Mouse (Mus musculus) hindbrain, embryonic 14.5 days (tissue): ENCODE results near the gene F3. TPM values are rescaled to one million over a fixed set of nuclear protein-coding genes. Genes with fewer than 3 reads are reported as not detected.

ENCODE experiments used
- ATAC-seq: fragments of 200-750 bp; cut with Nextera tagmentation; 2 replicates; pipeline ENCODE4 v1.8.0; 2017; ENCODE audit warnings: moderate number of reproducible peaks, mild to moderate bottlenecking, moderate TSS enrichment, moderate library complexity; ENCODE audit not compliant: low FRiP score
- DNase-seq: peaks from one replicate; pipeline ENCODE4 v3.0.0-alpha.2; 2015; ENCODE audit warnings: low spot score
- H3K27ac ChIP-seq: fragments of 300-500 bp; sonication (generic); 2 replicates; pipeline ENCODE4 v1.5.1; 2014; ENCODE audit warnings: mild to moderate bottlenecking, moderate library complexity
- H3K27me3 ChIP-seq: fragments of 300-500 bp; sonication (generic); 2 replicates; pipeline ENCODE4 v1.6.1; 2014; ENCODE audit warnings: mild to moderate bottlenecking, low read length, mixed read lengths; ENCODE audit not compliant: control insufficient read depth, insufficient read depth
- H3K36me3 ChIP-seq: fragments of 300-500 bp; sonication (generic); replicated peaks from 2 replicates; pipeline ENCODE4 v1.6.1; 2014; ENCODE audit not compliant: control insufficient read depth, insufficient read depth
- H3K4me1 ChIP-seq: fragments of 300-500 bp; sonication (generic); replicated peaks from 2 replicates; pipeline ENCODE4 v1.6.1; 2014; ENCODE audit warnings: antibody characterized with exemption, low read length, mixed read lengths; ENCODE audit not compliant: control insufficient read depth, insufficient read depth
- H3K4me2 ChIP-seq: fragments of 300-500 bp; sonication (generic); replicated peaks from 2 replicates; pipeline ENCODE4 v1.6.1; 2014; ENCODE audit warnings: mild to moderate bottlenecking, moderate library complexity
- H3K4me3 ChIP-seq: fragments of 300-500 bp; sonication (generic); replicated peaks from 2 replicates; pipeline ENCODE4 v1.5.1; 2014; ENCODE audit warnings: mild to moderate bottlenecking, low read length
- H3K9ac ChIP-seq: fragments of 300-500 bp; sonication (generic); 2 replicates; pipeline ENCODE4 v1.6.1; 2014
- H3K9me3 ChIP-seq: fragments of 300-500 bp; sonication (generic); 2 replicates; pipeline ENCODE4 v1.6.1; 2016; ENCODE audit warnings: low read length; ENCODE audit not compliant: control insufficient read depth
- WGBS: fragments of 180-500 bp; shearing (Covaris S2); extraction: QIAGEN DNeasy Blood & Tissue Kit; methylation state at CpG from one replicate; pipeline ENCODE4 v1.1.7; 2014; 5-methylcytosine and 5-hydroxymethylcytosine counted together
- polyA plus RNA-seq: library from polyadenylated mRNA; unstranded; fragments of >200 nt; fragmentation: Nextera tagmentation; extraction: Ambion mirVana; gene quantifications from 2 replicates; pipeline ENCODE4 v1.2.1, GENCODE M21; 2014

The F3 gene
- polyA plus RNA-seq, 1 experiment from 2014 or later: 6.5 TPM

DNA sequence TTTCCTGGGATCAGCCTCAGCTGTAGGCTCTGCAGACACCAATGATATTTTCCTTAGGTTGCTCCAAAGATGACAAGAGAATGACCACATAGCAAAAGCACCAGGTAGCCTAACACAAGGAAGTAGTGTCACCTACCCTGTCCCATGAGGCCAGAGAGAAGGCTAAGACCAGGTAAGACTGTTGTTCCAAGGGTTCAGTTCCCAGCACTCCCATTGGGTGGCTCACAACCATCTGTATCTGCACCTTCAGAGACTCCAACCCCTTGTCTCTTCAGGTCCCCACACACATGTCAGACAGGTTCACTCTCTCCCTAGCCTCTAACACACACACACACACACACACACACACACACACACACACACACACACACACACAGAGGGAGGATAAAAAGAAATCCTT is 8.0 kb upstream of the F3 start:
- Histone ChIP-seq H3K4me2 (no peak overlapping the region), H3K9me3 (no peaks in the 10 kb centered on the region), H3K4me1 (no peaks in the 10 kb centered on the region), H3K4me3 (no peak overlapping the region), H3K27me3 (no peaks in the 10 kb centered on the region), H3K36me3 (no peaks in the 10 kb centered on the region), H3K27ac (no peak overlapping the region), H3K9ac (no peak overlapping the region)
- ATAC-seq (no peak), DNase-seq (no peak)

GRCm38 (mm10) chr3:121715741-121716459 is 7.4 kb upstream of the F3 start:
- H3K27me3 ChIP-seq: no peaks in the 10 kb centered on the region
- H3K4me1 ChIP-seq: no peaks in the 10 kb centered on the region
- no peaks in the 10 kb centered on the region for H3K36me3 ChIP-seq
- H3K9me3 ChIP-seq: no peaks in the 10 kb centered on the region
- DNase-seq: no peak
- no peak overlapping the region for H3K4me3 ChIP-seq
- no peak overlapping the region for H3K9ac ChIP-seq
- no peak for ATAC-seq
- no peak overlapping the region for H3K27ac ChIP-seq
- 85% methylated on average over 6 of the region's 6 CpGs for WGBS
- no peak overlapping the region for H3K4me2 ChIP-seq

DNA sequence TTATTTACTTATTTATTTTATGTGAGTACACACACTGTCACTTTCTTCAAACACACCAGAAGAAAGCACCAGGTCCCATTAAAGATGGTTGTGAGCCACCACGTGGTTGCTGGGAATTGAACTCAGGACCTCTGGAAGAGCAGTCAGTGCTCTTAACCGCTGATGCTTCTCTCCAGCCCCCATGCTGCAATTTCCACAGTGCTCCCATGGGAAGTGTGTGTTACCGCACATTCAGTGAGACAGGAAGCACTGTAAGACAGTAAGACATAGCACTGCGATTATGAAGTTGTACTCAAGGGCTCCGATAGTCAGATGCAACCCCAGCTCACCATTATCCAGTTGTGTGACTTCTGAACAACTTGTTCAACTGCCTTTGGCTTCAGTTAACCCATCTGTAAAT is 6.9 kb upstream of the F3 start:
- Histone ChIP-seq H3K9me3 (no peaks in the 10 kb centered on the region), H3K4me3 (no peak overlapping the region), H3K27ac (no peak overlapping the region), H3K27me3 (no peaks in the 10 kb centered on the region), H3K4me2 (no peak overlapping the region), H3K36me3 (no peaks in the 10 kb centered on the region), H3K9ac (no peak overlapping the region), H3K4me1 (peaks cover under 1% of the 10 kb centered on the region; the same call in 1 of the 2 replicates)
- ATAC-seq (no peak), DNase-seq (no peak)
- 88% methylated on average over 5 of the region's 5 CpGs for WGBS

GRCm38 (mm10) chr3:121718679-121719078 is 4.7 kb upstream of the F3 start:
- DNase-seq (no peak), ATAC-seq (no peak)
- Histone ChIP-seq H3K4me1 (peaks cover 11% of the 10 kb centered on the region; the same call in 1 of the 2 replicates), H3K4me2 (no peak overlapping the region), H3K27ac (no peak overlapping the region), H3K4me3 (no peak overlapping the region), H3K36me3 (no peaks in the 10 kb centered on the region), H3K9ac (no peak overlapping the region), H3K27me3 (no peaks in the 10 kb centered on the region), H3K9me3 (no peaks in the 10 kb centered on the region)
- WGBS: 86% methylated on average over 8 of the region's 8 CpGs

DNA sequence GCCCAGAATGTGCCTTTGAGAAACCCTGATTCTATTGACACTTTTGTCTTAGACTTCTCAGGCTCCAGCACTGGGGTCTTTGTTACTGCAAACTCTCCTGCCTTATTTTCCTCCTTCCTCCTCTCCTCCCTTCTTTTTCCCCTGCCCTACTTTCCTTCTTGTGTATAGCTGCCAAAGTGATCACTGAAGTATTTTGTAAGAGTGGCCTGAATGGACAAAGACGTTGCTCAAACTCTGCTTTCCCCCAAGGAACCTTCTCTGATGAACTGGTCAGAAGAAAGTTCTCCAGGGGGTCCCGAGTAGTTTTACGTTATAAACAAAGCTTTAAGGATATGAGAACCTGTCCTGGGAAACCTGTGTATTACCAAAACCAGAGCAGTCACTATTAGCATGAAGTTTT is 3.6 kb upstream of the F3 start:
- Histone ChIP-seq H3K27me3 (no peaks in the 10 kb centered on the region), H3K4me3 (no peak overlapping the region), H3K4me2 (no peak overlapping the region), H3K4me1 (peaks cover 11% of the 10 kb centered on the region; the same call in 1 of the 2 replicates), H3K9me3 (no peaks in the 10 kb centered on the region), H3K36me3 (no peaks in the 10 kb centered on the region), H3K9ac (no peak overlapping the region), H3K27ac (no peak overlapping the region)
- ATAC-seq (no peak), DNase-seq (no peak)
- 72% methylated on average over 3 of the region's 3 CpGs for WGBS

- Histone ChIP-seq H3K36me3 (no peaks in the 10 kb centered on the region), H3K9me3 (no peaks in the 10 kb centered on the region), H3K4me3 (no peak overlapping the region), H3K9ac (no peak overlapping the region), H3K4me1 (peaks cover 11% of the 10 kb centered on the region; the same call in 1 of the 2 replicates), H3K27me3 (0 out of 2 replicates have a peak, but pooled peaks cover 3% of the 10 kb centered on the region), H3K27ac (no peak overlapping the region), H3K4me2 (peak overlapping the region; percentile 6; the same call in 1 of the 2 replicates)
- 43% methylated on average over 14 of the region's 14 CpGs for WGBS
- DNase-seq: no peak
- ATAC-seq: no peak
Measured at GRCm38 (mm10) chr3:121720801-121721690, 2.3 kb upstream of the F3 start.

GRCm38 (mm10) chr3:121721691-121722070 is 1.7 kb upstream of the F3 start:
- H3K4me2 ChIP-seq: no peak overlapping the region
- 58% methylated on average over 7 of the region's 7 CpGs for WGBS

GRCm38 (mm10) chr3:121723968-121724524 is 709 bp downstream of the F3 start:
- DNase-seq (peak; percentile 43), ATAC-seq (peak; percentile 41; the same call in 1 of the 2 replicates)
- Histone ChIP-seq H3K27ac (no peak overlapping the region), H3K27me3 (0 out of 2 replicates have a peak, but pooled peaks cover 3% of the 10 kb centered on the region), H3K4me3 (peak overlapping the region; percentile 61), H3K9me3 (no peaks in the 10 kb centered on the region), H3K4me1 (peaks cover 11% of the 10 kb centered on the region; the same call in 1 of the 2 replicates), H3K9ac (peak overlapping the region; percentile 59), H3K4me2 (peak overlapping the region; percentile 81), H3K36me3 (no peaks in the 10 kb centered on the region)
- 7% methylated on average over 20 of the region's 20 CpGs for WGBS

More at GRCm38 (mm10) chr3:121721691-121722070, 1.7 kb upstream of the F3 start:
- peaks cover 11% of the 10 kb centered on the region; the same call in 1 of the 2 replicates for H3K4me1 ChIP-seq
- H3K27me3 ChIP-seq: 0 out of 2 replicates have a peak, but pooled peaks cover 3% of the 10 kb centered on the region
- no peaks in the 10 kb centered on the region for H3K9me3 ChIP-seq
- H3K27ac ChIP-seq: no peak overlapping the region
- DNase-seq (no peak), ATAC-seq (no peak)
- no peak overlapping the region for H3K9ac ChIP-seq
- H3K4me3 ChIP-seq: no peak overlapping the region
- H3K36me3 ChIP-seq: no peaks in the 10 kb centered on the region

- 50% methylated on average over 12 of the region's 12 CpGs for WGBS
- DNase-seq: no peak
- peaks cover 11% of the 10 kb centered on the region; the same call in 1 of the 2 replicates for H3K4me1 ChIP-seq
- peak overlapping the region; percentile 81 for H3K4me2 ChIP-seq
- no peak overlapping the region for H3K27ac ChIP-seq
- peak overlapping the region; percentile 61 for H3K4me3 ChIP-seq
- no peak for ATAC-seq
- 0 out of 2 replicates have a peak, but pooled peaks cover 3% of the 10 kb centered on the region for H3K27me3 ChIP-seq
- H3K9me3 ChIP-seq: no peaks in the 10 kb centered on the region
- H3K9ac ChIP-seq: peak overlapping the region; percentile 59; the same call in 1 of the 2 replicates
- H3K36me3 ChIP-seq: no peaks in the 10 kb centered on the region
Measured at GRCm38 (mm10) chr3:121724553-121724952, 1.2 kb downstream of the F3 start.
